Comparison of ENCODE assay signal across 8 mouse cellular contexts in the genomic region with DNA sequence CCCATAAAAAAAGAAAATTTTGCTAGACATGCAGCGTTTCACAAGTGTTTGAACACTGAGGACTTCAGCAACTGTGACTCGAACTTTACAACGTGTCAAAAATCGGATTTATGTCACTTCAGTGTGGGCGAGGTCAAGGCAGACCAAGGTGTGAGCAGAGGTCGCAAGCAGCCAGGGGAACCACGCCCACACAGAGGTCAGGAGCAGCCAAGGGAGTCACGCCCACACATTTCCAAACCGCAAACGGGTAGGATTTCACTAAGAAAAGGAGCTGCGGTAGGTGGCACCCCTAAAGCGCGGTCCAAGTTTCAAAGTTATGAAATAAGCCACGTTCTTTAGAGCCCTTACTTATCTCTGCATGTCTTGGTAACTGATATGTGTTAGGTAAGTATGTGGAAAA. TPM values are rescaled to one million over a fixed set of nuclear protein-coding genes. Genes with fewer than 3 reads are reported as not detected.
DNase-seq lines count a peak whose midpoint lies in the region; ATAC-seq and TF ChIP-seq lines count a peak whose summit lies in the region.

No protein-coding gene starts in this region.

- peak; percentile 49; the same call in 1 of the 2 replicates for TF ChIP-seq EP300 in liver, postnatal 0 days (IDR thresholded peaks at IDR 0.05; ENCODE audit: low read depth)

- no peaks in the 10 kb centered on the region for H3K27me3 ChIP-seq in heart, embryonic 10.5 days (ENCODE audit: insufficient read depth, poor library complexity, severe bottlenecking)
- H3K27me3 ChIP-seq in intestine, postnatal 0 days (replicated peaks; ENCODE audit: control insufficient read depth, insufficient read depth, low read length): no peaks in the 10 kb centered on the region
- no peaks in the 10 kb centered on the region for H3K27me3 ChIP-seq in liver, postnatal 0 days (ENCODE audit: insufficient read depth, low read length)
- H3K27me3 ChIP-seq in midbrain, embryonic 15.5 days (replicated peaks): no peaks in the 10 kb centered on the region

- no peak for DNase-seq in heart, embryonic 10.5 days (ENCODE audit: low spot score)
- no peak for DNase-seq in heart, postnatal 25 days (ENCODE audit: low spot score)
- DNase-seq in embryo, embryonic 10.5 days (ENCODE audit: low spot score): peak; percentile 65
- DNase-seq in liver, postnatal 0 days: peak; percentile 80
- DNase-seq in thymus, postnatal 0 days (ENCODE audit: low spot score): peak; percentile 17
- DNase-seq in cerebellum, postnatal 25 days: no peak

- intact Hi-C loops in heart, postnatal 25 days (cut with DNase I): no loop called here

- peak overlapping the region; percentile 46 for H3K4me2 ChIP-seq in intestine, postnatal 0 days (replicated peaks; ENCODE audit: low read depth)
- H3K4me2 ChIP-seq in liver, postnatal 0 days (ENCODE audit: low read depth, low read length): peak overlapping the region; percentile 46
- H3K4me2 ChIP-seq in midbrain, embryonic 15.5 days: no peak overlapping the region

- peaks cover 4% of the 10 kb centered on the region for H3K4me1 ChIP-seq in heart, embryonic 10.5 days
- no peaks in the 10 kb centered on the region for H3K4me1 ChIP-seq in intestine, postnatal 0 days (replicated peaks; ENCODE audit: control insufficient read depth, insufficient read depth, low read length)
- H3K4me1 ChIP-seq in liver, postnatal 0 days (ENCODE audit: insufficient read depth): peaks cover 9% of the 10 kb centered on the region; the same call in 1 of the 2 replicates
- no peaks in the 10 kb centered on the region for H3K4me1 ChIP-seq in midbrain, embryonic 15.5 days

- WGBS in heart, embryonic 10.5 days: 4% methylated on average over 14 of the region's 14 CpGs
- 3% methylated on average over 14 of the region's 14 CpGs for WGBS in intestine, postnatal 0 days
- 3% methylated on average over 14 of the region's 14 CpGs for WGBS in liver, postnatal 0 days (ENCODE audit: insufficient replicate concordance)
- WGBS in midbrain, embryonic 15.5 days: 14% methylated on average over 14 of the region's 14 CpGs

- no peak for TF ChIP-seq CTCF in intestine, postnatal 0 days (IDR thresholded peaks at IDR 0.05; ENCODE audit: low read depth)
- no peak for TF ChIP-seq CTCF in liver, postnatal 0 days (IDR thresholded peaks at IDR 0.05; ENCODE audit: low read depth)

- H3K9me3 ChIP-seq in heart, embryonic 10.5 days: no peaks in the 10 kb centered on the region
- H3K9me3 ChIP-seq in intestine, postnatal 0 days (ENCODE audit: control insufficient read depth): no peaks in the 10 kb centered on the region
- H3K9me3 ChIP-seq in liver, postnatal 0 days (ENCODE audit: low read length): no peaks in the 10 kb centered on the region
- no peaks in the 10 kb centered on the region for H3K9me3 ChIP-seq in midbrain, embryonic 15.5 days

- ATAC-seq in intestine, postnatal 0 days: peak; percentile 78
- peak; percentile 87 for ATAC-seq in liver, postnatal 0 days
- no peak for ATAC-seq in midbrain, embryonic 15.5 days (replicated peaks)

- H3K36me3 ChIP-seq in heart, embryonic 10.5 days: no peaks in the 10 kb centered on the region
- H3K36me3 ChIP-seq in intestine, postnatal 0 days (ENCODE audit: control insufficient read depth, insufficient read depth): no peaks in the 10 kb centered on the region
- no peaks in the 10 kb centered on the region for H3K36me3 ChIP-seq in liver, postnatal 0 days (replicated peaks; ENCODE audit: insufficient read depth, low read length)
- no peaks in the 10 kb centered on the region for H3K36me3 ChIP-seq in midbrain, embryonic 15.5 days (replicated peaks)

- peak overlapping the region; percentile 36 for H3K4me3 ChIP-seq in heart, embryonic 10.5 days
- no peak overlapping the region; the same call in 1 of the 2 replicates for H3K4me3 ChIP-seq in intestine, postnatal 0 days (ENCODE audit: low read depth, low read length)
- H3K4me3 ChIP-seq in liver, postnatal 0 days (ENCODE audit: low read depth, low read length): peak overlapping the region; percentile 24; the same call in 1 of the 2 replicates
- no peak overlapping the region for H3K4me3 ChIP-seq in midbrain, embryonic 15.5 days

- no peak overlapping the region for H3K9ac ChIP-seq in intestine, postnatal 0 days (ENCODE audit: low read depth, low read length)
- no peak overlapping the region for H3K9ac ChIP-seq in liver, postnatal 0 days (replicated peaks)
- H3K9ac ChIP-seq in midbrain, embryonic 15.5 days: no peak overlapping the region

- no peak overlapping the region for H3K27ac ChIP-seq in heart, embryonic 10.5 days
- H3K27ac ChIP-seq in intestine, postnatal 0 days (ENCODE audit: low read depth, low read length): no peak overlapping the region
- H3K27ac ChIP-seq in liver, postnatal 0 days (ENCODE audit: low read depth): 0 out of 2 replicates have a peak overlapping the region, but pooled peaks have one; percentile 4
- H3K27ac ChIP-seq in midbrain, embryonic 15.5 days: no peak overlapping the region

RNA-seq across cellular contexts. Expression of a gene that starts 43.1 kb away (rescaled TPM):
- polyA plus RNA-seq in heart, embryonic 10.5 days (2016; fragmentation: Nextera tagmentation; extraction: Ambion mirVana): 1.3 and 1.4 TPM in 2 replicates
- 1 to 10 TPM; 1.2 TPM for total RNA-seq in heart, postnatal 25 days (2021)
- polyA plus RNA-seq in intestine, postnatal 0 days (2015; fragmentation: Nextera tagmentation; extraction: Ambion mirVana): 4.5 and 4.9 TPM in 2 replicates
- 4.8 and 6.6 TPM in 2 replicates for polyA plus RNA-seq in liver, postnatal 0 days (2015; fragmentation: Nextera tagmentation; extraction: Ambion mirVana)
- 1.6 and 1.7 TPM in 2 replicates for polyA plus RNA-seq in thymus, postnatal 0 days (2015; fragmentation: Nextera tagmentation; extraction: Ambion mirVana)
- 1.1 and 1.6 TPM in 2 replicates for polyA plus RNA-seq in midbrain, embryonic 15.5 days (2015; fragmentation: Nextera tagmentation; extraction: Ambion mirVana)

RNA-seq across cellular contexts. Expression of a gene that starts 43.2 kb away (rescaled TPM):
- 0.11 and 0.13 TPM in 2 replicates for polyA plus RNA-seq in heart, embryonic 10.5 days (2016; fragmentation: Nextera tagmentation; extraction: Ambion mirVana)
- 1 to 10 TPM; 1.8 to 1.9 TPM for total RNA-seq in heart, postnatal 25 days (2021)
- polyA plus RNA-seq in intestine, postnatal 0 days (2015; fragmentation: Nextera tagmentation; extraction: Ambion mirVana): 0.16 and 0.21 TPM in 2 replicates
- polyA plus RNA-seq in liver, postnatal 0 days (2015; fragmentation: Nextera tagmentation; extraction: Ambion mirVana): not detected in 2 replicates
- 0.13 TPM in 1 of 2 replicates, not detected in the other for polyA plus RNA-seq in thymus, postnatal 0 days (2015; fragmentation: Nextera tagmentation; extraction: Ambion mirVana)
- 5.8 and 6.2 TPM in 2 replicates for polyA plus RNA-seq in midbrain, embryonic 15.5 days (2015; fragmentation: Nextera tagmentation; extraction: Ambion mirVana)

Comparison
In these comparisons a context has a peak if more than half of its experiments do, and no peak if none do; other contexts are left out.
1. DNase-seq: peak in embryo, embryonic 10.5 days (single experiment), liver, postnatal 0 days (single experiment) and thymus, postnatal 0 days (single experiment); none in heart, embryonic 10.5 days (single experiment), heart, postnatal 25 days (single experiment) and cerebellum, postnatal 25 days (0 of 2).
2. H3K4me3 ChIP-seq: peak in heart, embryonic 10.5 days (single experiment) and liver, postnatal 0 days (single experiment); none in intestine, postnatal 0 days (single experiment) and midbrain, embryonic 15.5 days (single experiment).